Mouse (Mus musculus): ENCODE data around the gene Sycp2. TPM values are rescaled to one million over a fixed set of nuclear protein-coding genes. Genes with fewer than 3 reads are reported as not detected.

Sycp2 gene
- polyA plus RNA-seq, 1 experiment from 2014 or later: 0.14 TPM

- WGBS: 48% methylated on average over 1 of the region's 1 CpGs
These were observed 103.3 kb downstream of the Sycp2 start for GRCm38 (mm10) chr2:178304188-178304529.

DNA sequence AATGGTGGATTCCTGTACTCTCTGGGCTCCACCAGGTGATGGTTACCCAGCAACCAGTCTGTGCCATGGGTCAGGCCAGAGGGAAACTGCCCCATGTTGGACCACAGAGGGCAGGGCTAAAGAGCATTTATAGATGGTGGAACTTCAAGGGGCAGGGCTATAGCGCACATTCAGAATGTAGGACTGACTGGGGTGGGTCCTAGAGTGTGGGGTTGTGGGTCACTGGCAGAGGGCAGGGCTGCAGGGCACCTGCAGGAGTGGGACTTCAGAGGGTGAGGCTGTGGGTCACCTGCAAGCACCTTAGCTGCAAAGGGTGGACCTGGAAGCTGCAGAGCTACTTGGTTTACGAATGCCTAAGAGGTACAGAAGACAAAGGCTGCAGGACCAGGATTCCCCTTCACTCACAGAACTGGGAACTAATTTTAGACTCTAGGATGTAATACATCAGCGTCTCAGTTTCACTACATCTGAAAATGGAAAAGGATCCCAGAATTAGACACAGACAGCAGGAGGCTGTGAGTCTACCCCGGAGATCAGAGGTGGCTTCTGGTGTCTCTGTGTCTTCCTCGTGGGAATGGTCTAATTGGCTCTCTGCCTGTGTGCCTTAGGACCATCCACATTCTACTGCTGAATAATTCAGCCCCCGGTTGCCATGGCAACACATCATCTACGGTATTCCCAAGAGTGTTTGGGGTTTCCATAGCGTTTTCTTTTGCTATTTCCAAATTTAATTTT lies 103.9 kb downstream of the Sycp2 start:
- Histone ChIP-seq H3K4me1 (ENCODE audit: control insufficient read depth, insufficient read depth, low read length) (peaks cover 16% of the 10 kb centered on the region), H3K36me3 (ENCODE audit: control insufficient read depth, insufficient read depth, low read length) (no peaks in the 10 kb centered on the region), H3K9ac (ENCODE audit: low read length) (peak overlapping the region; percentile 17; the same call in 1 of the 2 replicates), H3K4me2 (ENCODE audit: low read length) (no peak overlapping the region), H3K4me3 (ENCODE audit: low read depth, low read length) (no peak overlapping the region), H3K27me3 (replicated peaks; ENCODE audit: control insufficient read depth, insufficient read depth, low read length) (no peaks in the 10 kb centered on the region), H3K27ac (ENCODE audit: low read depth, low read length) (peak overlapping the region; percentile 87), H3K9me3 (replicated peaks; ENCODE audit: control insufficient read depth, low read length) (no peaks in the 10 kb centered on the region)
- ATAC-seq (peak; percentile 74), DNase-seq (ENCODE audit: low spot score) (peak; percentile 90)
- 43% methylated on average over 8 of the region's 8 CpGs for WGBS

More at GRCm38 (mm10) chr2:178304188-178304529, 103.3 kb downstream of the Sycp2 start:
- H3K27me3 ChIP-seq (replicated peaks; ENCODE audit: control insufficient read depth, insufficient read depth, low read length): no peaks in the 10 kb centered on the region
- H3K9ac ChIP-seq (ENCODE audit: low read length): no peak overlapping the region
- ATAC-seq (peak; percentile 50), DNase-seq (ENCODE audit: low spot score) (no peak)
- no peak overlapping the region for H3K4me3 ChIP-seq (ENCODE audit: low read depth, low read length)
- H3K9me3 ChIP-seq (replicated peaks; ENCODE audit: control insufficient read depth, low read length): no peaks in the 10 kb centered on the region
- no peak overlapping the region for H3K4me2 ChIP-seq (ENCODE audit: low read length)
- peaks cover 16% of the 10 kb centered on the region for H3K4me1 ChIP-seq (ENCODE audit: control insufficient read depth, insufficient read depth, low read length)
- no peaks in the 10 kb centered on the region for H3K36me3 ChIP-seq (ENCODE audit: control insufficient read depth, insufficient read depth, low read length)
- H3K27ac ChIP-seq (ENCODE audit: low read depth, low read length): peak overlapping the region; percentile 87; the same call in 1 of the 2 replicates

Other genes with a start within 250 kb of the Sycp2 start
- 1.1 and 1.8 TPM in 2 replicates for gene Ppp1r3d, start 6.8 kb upstream of the Sycp2 start, polyA plus RNA-seq (2014; fragmentation: Nextera tagmentation; extraction: Ambion mirVana)
- 3.9 and 4.3 TPM in 2 replicates for gene Fam217b, start 6.8 kb upstream of the Sycp2 start, polyA plus RNA-seq (2014; fragmentation: Nextera tagmentation; extraction: Ambion mirVana)
- 0.11 and 0.47 TPM in 2 replicates for gene Cdh26, start 22.8 kb upstream of the Sycp2 start, polyA plus RNA-seq (2014; fragmentation: Nextera tagmentation; extraction: Ambion mirVana)